Mouse (Mus musculus): ENCODE results near the gene Repin1.

DNA sequence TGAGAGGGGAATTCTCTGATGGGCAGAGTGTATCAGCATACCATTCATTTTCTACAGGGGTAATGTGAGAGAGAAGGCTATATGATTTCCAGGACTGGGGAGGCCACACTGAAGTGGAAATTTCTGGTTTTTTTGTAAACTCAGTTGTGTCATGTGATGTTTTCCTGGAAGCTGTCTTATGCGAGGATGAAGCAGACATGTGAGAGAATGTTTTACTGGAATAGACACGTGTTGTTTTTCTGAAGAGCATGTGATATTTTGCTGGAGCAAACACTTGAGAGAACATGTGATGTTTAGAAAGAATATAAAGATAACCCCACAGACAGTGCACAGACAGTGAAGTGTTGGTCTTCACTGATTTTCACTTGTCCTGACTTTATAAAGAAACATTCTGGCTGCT, 44.9 kb downstream of the Repin1 start:
- TF ChIP-seq CTCF (IDR thresholded peaks at IDR 0.05; ENCODE audit: extremely low read depth, insufficient read depth, low read length) (no peak), POLR2A (IDR thresholded peaks at IDR 0.05; ENCODE audit: extremely low read depth, insufficient read depth, low read length) (no peak)
